Mouse (Mus musculus) brain, embryonic 14.5 days (tissue): ENCODE data around the gene Rusc1.
A peak's percentile ranks its signal among the peaks of the same experiment; 100 is the strongest.

Experiments
- CTCF ChIP-seq: fragments of 200-500 bp; IDR thresholded peaks from 2 replicates; pipeline ENCODE4 v1.5.1; 2012; ENCODE audit warnings: inconsistent platforms, mild to moderate bottlenecking, moderate library complexity, borderline replicate concordance; ENCODE audit not compliant: insufficient read depth, insufficient read length; ENCODE audit errors: extremely low read depth
- POLR2A ChIP-seq: fragments of 200-500 bp; IDR thresholded peaks from 2 replicates; pipeline ENCODE4 v1.6.1; 2012; ENCODE audit warnings: mild to moderate bottlenecking, inconsistent platforms, borderline replicate concordance; ENCODE audit not compliant: poor library complexity, insufficient read depth, insufficient read length, severe bottlenecking; ENCODE audit errors: extremely low read depth

DNA sequence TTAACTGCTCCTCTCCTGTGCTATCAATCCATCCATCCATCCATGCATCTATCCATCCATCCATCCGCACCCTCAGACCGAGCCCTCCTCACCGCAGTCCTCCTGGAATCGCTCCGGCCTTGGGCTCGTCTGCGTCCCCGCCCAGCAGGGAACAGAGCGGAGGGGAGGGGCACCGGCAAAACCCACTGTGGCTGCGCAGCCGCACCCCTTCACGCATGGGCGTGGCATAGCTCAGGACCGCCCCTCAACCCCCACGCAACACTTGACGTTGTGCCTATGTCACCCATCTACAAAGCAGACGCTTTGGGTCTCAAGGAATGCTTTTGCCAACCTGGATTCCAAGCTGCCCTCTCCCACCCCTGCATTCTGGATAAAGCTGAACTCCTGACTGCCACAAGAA is at the start of gene Rusc1:
- TF ChIP-seq POLR2A: peak; percentile 55; the same call in 1 of the 2 replicates
- TF ChIP-seq CTCF: no peak
